8 mouse cellular contexts compared by ENCODE assay signal in the genomic region with DNA sequence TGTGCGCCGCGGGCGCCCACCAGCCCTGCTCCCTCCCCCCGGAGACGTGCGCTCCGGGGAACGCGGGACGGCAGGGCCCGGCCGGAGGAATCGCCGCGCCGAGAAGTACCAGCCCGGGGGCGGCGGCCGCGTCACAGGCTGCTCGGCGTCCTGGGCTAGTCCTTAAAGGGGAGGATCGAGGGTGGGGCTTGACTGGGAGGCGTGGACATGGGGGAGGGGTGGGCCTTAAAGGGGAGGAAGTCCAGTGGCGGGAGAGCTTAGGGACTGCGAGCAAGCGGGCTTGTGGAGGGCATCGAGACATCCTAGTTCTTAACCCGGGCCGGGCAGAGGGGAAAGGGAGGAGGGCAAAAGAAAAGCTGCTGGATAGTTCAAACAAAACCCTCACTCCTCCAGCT. TPM values are rescaled to one million over a fixed set of nuclear protein-coding genes. Genes with fewer than 3 reads are reported as not detected.
A peak's percentile ranks its signal among the peaks of the same experiment; 100 is the strongest.
DNase-seq lines count a peak whose midpoint lies in the region; ATAC-seq lines count a peak whose summit lies in the region.

A gene (minus strand): TSS at position 127 of the 395 bp plus-strand sequence.

- no peaks in the 10 kb centered on the region for H3K36me3 ChIP-seq in hindbrain, embryonic 11.5 days (ENCODE audit: control insufficient read depth, insufficient read depth, low read length)

- WGBS in hindbrain, embryonic 11.5 days, result under 1% methylated on average over 28 of the region's 32 CpGs

- H3K4me3 ChIP-seq in hindbrain, embryonic 11.5 days (ENCODE audit: low read depth, low read length), result peak within 1 kb of the TSS; percentile 92

- no peaks in the 10 kb centered on the region for H3K27me3 ChIP-seq in hindbrain, embryonic 11.5 days (ENCODE audit: control insufficient read depth, insufficient read depth, low read length)

- peak within 1 kb of the TSS; percentile 80 for H3K4me2 ChIP-seq in hindbrain, embryonic 11.5 days (replicated peaks; ENCODE audit: low read depth, low read length)

- DNase-seq in Muller cell, postnatal 12 days (ENCODE audit: inconsistent ontology term), result peak; percentile 98
- DNase-seq in cerebellum, adult 9-10 months, result peak; percentile 87
- peak; percentile 65 to 93 for DNase-seq in frontal cortex, adult 2 months (ENCODE audit: extremely low spot score in 1 of 2, low spot score in 1 of 2)
- peak; percentile 96 for DNase-seq in hindbrain, embryonic 11.5 days (ENCODE audit: low spot score)
- DNase-seq in layer of hippocampus, postnatal 25 days (ENCODE audit: extremely low spot score in 1 of 2, low spot score in 1 of 2), result peak; percentile 77 to 81
- DNase-seq in lung, postnatal 36 days, result peak; percentile 96
- peak; percentile 97 for DNase-seq in retina, postnatal 1 day
- peak; percentile 75 to 91 for DNase-seq in urinary bladder, adult 18-20 months (ENCODE audit: low spot score in 2 of 2)

- peak within 1 kb of the TSS; percentile 82 for H3K27ac ChIP-seq in hindbrain, embryonic 11.5 days (ENCODE audit: low read depth, low read length)

- peak within 1 kb of the TSS; percentile 86 for H3K9ac ChIP-seq in hindbrain, embryonic 11.5 days (ENCODE audit: low read depth, low read length)

- no peaks in the 10 kb centered on the region for H3K9me3 ChIP-seq in hindbrain, embryonic 11.5 days (ENCODE audit: control insufficient read depth, low read length)

- H3K4me1 ChIP-seq in hindbrain, embryonic 11.5 days (replicated peaks; ENCODE audit: control insufficient read depth, insufficient read depth, low read length), result no peaks in the 10 kb centered on the region; the same call in 1 of the 2 replicates

- peak; percentile 97 for ATAC-seq in hindbrain, embryonic 11.5 days (ENCODE audit: low FRiP score)

RNA-seq across cellular contexts. Expression of the gene that starts here (rescaled TPM):
- polyA plus RNA-seq in frontal cortex, adult 2 months (2012; rRNA removed), result 27.6 and 28.6 TPM in 2 replicates
- 39.8 and 43.7 TPM in 2 replicates for polyA plus RNA-seq in hindbrain, embryonic 11.5 days (2014; fragmentation: Nextera tagmentation; extraction: Ambion mirVana)
- 10 to 100 TPM; 26.9 to 31.4 TPM for total RNA-seq in layer of hippocampus, postnatal 25 days (2021)

Comparison
In these comparisons a context has a peak if more than half of its experiments do, and no peak if none do; other contexts are left out.
1. Peak in every context shown above with its lines: DNase-seq, ATAC-seq, H3K4me3 ChIP-seq and H3K27ac ChIP-seq.